Mouse (Mus musculus): Measurements from ENCODE around the gene Adgra3. TPM values are rescaled to one million over a fixed set of nuclear protein-coding genes. Genes with fewer than 3 reads are reported as not detected.

Adgra3 gene
- polyA plus RNA-seq, 1 experiment from 2014 or later = 6.1 TPM

DNA sequence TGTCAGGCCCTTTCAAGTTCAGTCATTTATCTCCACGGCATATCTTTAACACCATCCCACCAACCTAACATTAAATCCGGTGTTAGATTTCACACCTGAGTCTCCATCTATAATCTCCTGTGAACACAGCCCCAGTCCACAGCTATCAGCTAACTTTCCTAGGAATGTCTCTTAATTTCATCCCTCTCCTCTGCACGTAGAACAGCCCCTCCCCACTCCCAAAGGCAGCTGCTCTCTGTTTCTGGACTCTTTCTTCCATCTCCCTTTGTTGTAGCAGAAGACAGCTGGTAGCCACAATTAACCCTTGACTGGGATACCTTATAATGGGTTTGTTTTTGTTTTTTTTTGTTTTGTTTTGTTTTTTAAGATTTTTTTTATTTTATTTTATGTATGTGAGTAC is 8.8 kb downstream of the Adgra3 start:
- no peak overlapping the region for H3K9ac ChIP-seq (ENCODE audit: low read depth, low read length)
- no peaks in the 10 kb centered on the region for H3K9me3 ChIP-seq (ENCODE audit: control insufficient read depth, low read length)
- no peak overlapping the region for H3K4me2 ChIP-seq (ENCODE audit: low read length)
- WGBS = 27% methylated on average over 3 of the region's 3 CpGs
- no peak for ATAC-seq
- no peaks in the 10 kb centered on the region for H3K36me3 ChIP-seq (ENCODE audit: control insufficient read depth, insufficient read depth, low read length)
- H3K27me3 ChIP-seq (replicated peaks; ENCODE audit: control insufficient read depth, insufficient read depth, low read length) = no peaks in the 10 kb centered on the region
- no peak overlapping the region for H3K4me3 ChIP-seq (ENCODE audit: low read length)
- peaks cover 12% of the 10 kb centered on the region for H3K4me1 ChIP-seq (ENCODE audit: control insufficient read depth, insufficient read depth, low read depth, low read length)
- no peak overlapping the region for H3K27ac ChIP-seq (ENCODE audit: low read depth, low read length)

- 54% methylated on average over 8 of the region's 8 CpGs for WGBS
- Histone ChIP-seq H3K27me3 (replicated peaks; ENCODE audit: control insufficient read depth, insufficient read depth, low read length) (no peaks in the 10 kb centered on the region), H3K9ac (ENCODE audit: low read depth, low read length) (no peak overlapping the region), H3K27ac (ENCODE audit: low read depth, low read length) (peak overlapping the region; percentile 44; the same call in 1 of the 2 replicates), H3K9me3 (ENCODE audit: control insufficient read depth, low read length) (no peaks in the 10 kb centered on the region), H3K36me3 (ENCODE audit: control insufficient read depth, insufficient read depth, low read length) (no peaks in the 10 kb centered on the region), H3K4me3 (ENCODE audit: low read length) (no peak overlapping the region), H3K4me2 (ENCODE audit: low read length) (no peak overlapping the region), H3K4me1 (ENCODE audit: control insufficient read depth, insufficient read depth, low read depth, low read length) (peaks cover 14% of the 10 kb centered on the region)
- ATAC-seq = no peak
Observed at GRCm38 (mm10) chr5:50049506-50049905, 9.3 kb downstream of the Adgra3 start.

GRCm38 (mm10) chr5:50048960-50049359 is 9.8 kb downstream of the Adgra3 start:
- no peaks in the 10 kb centered on the region for H3K36me3 ChIP-seq (ENCODE audit: control insufficient read depth, insufficient read depth, low read length)
- peaks cover 14% of the 10 kb centered on the region for H3K4me1 ChIP-seq (ENCODE audit: control insufficient read depth, insufficient read depth, low read depth, low read length)
- no peak overlapping the region for H3K27ac ChIP-seq (ENCODE audit: low read depth, low read length)
- no peaks in the 10 kb centered on the region for H3K9me3 ChIP-seq (ENCODE audit: control insufficient read depth, low read length)
- no peak overlapping the region for H3K4me2 ChIP-seq (ENCODE audit: low read length)
- no peak for ATAC-seq
- H3K27me3 ChIP-seq (replicated peaks; ENCODE audit: control insufficient read depth, insufficient read depth, low read length) = no peaks in the 10 kb centered on the region
- no peak overlapping the region for H3K9ac ChIP-seq (ENCODE audit: low read depth, low read length)
- H3K4me3 ChIP-seq (ENCODE audit: low read length) = no peak overlapping the region
- 69% methylated on average over 7 of the region's 7 CpGs for WGBS

DNA sequence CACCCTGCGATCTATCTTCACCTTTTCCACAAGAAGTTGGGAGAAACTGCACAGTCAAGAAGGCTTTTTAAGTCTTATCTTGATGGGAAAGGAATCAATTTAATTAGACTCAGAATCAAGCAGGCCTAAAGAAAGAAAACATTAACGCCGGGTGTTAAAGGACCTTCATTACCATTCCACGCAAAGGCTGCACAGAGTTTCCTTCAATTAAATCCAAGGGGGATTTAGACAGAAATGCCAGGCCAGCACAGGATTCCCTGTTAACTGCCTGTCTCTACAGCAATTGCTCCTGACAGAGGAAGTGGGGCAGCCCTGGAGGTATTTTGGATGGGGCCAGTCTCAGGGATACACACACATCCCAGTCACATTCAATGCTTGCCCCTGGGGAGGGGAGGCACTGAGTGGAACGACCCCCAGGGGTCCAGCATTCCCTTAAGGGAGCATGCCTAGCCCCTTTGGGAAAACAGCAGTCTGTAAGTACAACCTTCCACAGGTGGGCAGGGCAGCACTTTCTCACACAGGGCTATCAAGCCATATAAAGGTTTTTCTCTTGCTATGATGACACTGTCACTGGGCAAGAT is 10.4 kb downstream of the Adgra3 start:
- Histone ChIP-seq H3K9me3 (ENCODE audit: control insufficient read depth, low read length) (no peaks in the 10 kb centered on the region), H3K4me2 (ENCODE audit: low read length) (no peak overlapping the region), H3K27ac (ENCODE audit: low read depth, low read length) (no peak overlapping the region), H3K36me3 (ENCODE audit: control insufficient read depth, insufficient read depth, low read length) (no peaks in the 10 kb centered on the region), H3K27me3 (replicated peaks; ENCODE audit: control insufficient read depth, insufficient read depth, low read length) (no peaks in the 10 kb centered on the region), H3K4me3 (ENCODE audit: low read length) (no peak overlapping the region), H3K4me1 (ENCODE audit: control insufficient read depth, insufficient read depth, low read depth, low read length) (peaks cover 14% of the 10 kb centered on the region), H3K9ac (ENCODE audit: low read depth, low read length) (0 out of 2 replicates have a peak overlapping the region, but pooled peaks have one; percentile 13)
- 42% methylated on average over 5 of the region's 5 CpGs for WGBS
- ATAC-seq = no peak

GRCm38 (mm10) chr5:50045180-50045579 is 13.6 kb downstream of the Adgra3 start:
- Histone ChIP-seq H3K27me3 (replicated peaks; ENCODE audit: control insufficient read depth, insufficient read depth, low read length) (no peaks in the 10 kb centered on the region), H3K4me2 (ENCODE audit: low read length) (no peak overlapping the region), H3K27ac (ENCODE audit: low read depth, low read length) (no peak overlapping the region), H3K36me3 (ENCODE audit: control insufficient read depth, insufficient read depth, low read length) (no peaks in the 10 kb centered on the region), H3K9ac (ENCODE audit: low read depth, low read length) (no peak overlapping the region), H3K9me3 (ENCODE audit: control insufficient read depth, low read length) (no peaks in the 10 kb centered on the region), H3K4me3 (ENCODE audit: low read length) (no peak overlapping the region), H3K4me1 (ENCODE audit: control insufficient read depth, insufficient read depth, low read depth, low read length) (peaks cover 9% of the 10 kb centered on the region; the same call in 1 of the 2 replicates)
- ATAC-seq = no peak; the same call in 1 of the 2 replicates
- 79% methylated on average over 6 of the region's 6 CpGs for WGBS

- no peak overlapping the region for H3K9ac ChIP-seq (ENCODE audit: low read depth, low read length)
- H3K27ac ChIP-seq (ENCODE audit: low read depth, low read length) = no peak overlapping the region
- no peak for ATAC-seq
- H3K4me2 ChIP-seq (ENCODE audit: low read length) = no peak overlapping the region
- H3K9me3 ChIP-seq (ENCODE audit: control insufficient read depth, low read length) = no peaks in the 10 kb centered on the region
- no peaks in the 10 kb centered on the region for H3K27me3 ChIP-seq (replicated peaks; ENCODE audit: control insufficient read depth, insufficient read depth, low read length)
- 85% methylated on average over 4 of the region's 4 CpGs for WGBS
- H3K4me1 ChIP-seq (ENCODE audit: control insufficient read depth, insufficient read depth, low read depth, low read length) = peaks cover 9% of the 10 kb centered on the region; the same call in 1 of the 2 replicates
- no peaks in the 10 kb centered on the region for H3K36me3 ChIP-seq (ENCODE audit: control insufficient read depth, insufficient read depth, low read length)
- no peak overlapping the region for H3K4me3 ChIP-seq (ENCODE audit: low read length)
Observed at GRCm38 (mm10) chr5:50043677-50044076, 15.1 kb downstream of the Adgra3 start.

DNA sequence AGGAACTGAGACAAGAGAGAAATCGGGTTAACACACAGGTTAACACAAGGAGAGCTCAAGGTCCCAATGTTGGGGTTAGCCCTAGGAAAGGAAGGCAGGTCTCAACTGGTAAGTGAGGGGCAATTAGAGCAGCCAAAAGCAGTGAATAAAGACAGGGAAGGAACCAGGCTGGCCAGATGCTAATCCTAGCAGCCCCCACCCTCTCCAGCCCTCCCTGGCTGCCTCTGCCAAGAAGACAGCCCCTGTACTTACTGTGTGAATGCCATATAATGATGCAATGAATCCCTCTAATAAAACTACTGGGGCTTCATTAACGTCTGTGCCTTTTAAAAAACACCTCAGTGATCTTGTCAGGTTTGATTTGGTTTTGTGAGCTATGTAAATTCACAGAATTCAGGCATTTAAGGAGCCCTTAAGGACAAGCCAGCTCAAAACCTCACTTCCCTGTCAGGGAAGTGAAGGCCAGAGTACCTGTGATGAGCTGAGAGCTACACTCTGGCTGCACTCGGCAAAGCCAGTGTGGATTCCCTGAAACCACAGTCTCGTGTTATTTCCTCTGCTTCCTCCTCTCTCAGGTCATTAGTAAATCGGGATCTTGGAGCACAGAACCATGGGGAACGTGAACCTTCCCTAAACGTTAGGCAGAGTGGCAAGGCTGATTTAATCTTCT is 16.4 kb downstream of the Adgra3 start:
- no peak overlapping the region for H3K4me3 ChIP-seq (ENCODE audit: low read length)
- H3K36me3 ChIP-seq (ENCODE audit: control insufficient read depth, insufficient read depth, low read length) = no peaks in the 10 kb centered on the region
- no peak overlapping the region for H3K27ac ChIP-seq (ENCODE audit: low read depth, low read length)
- peaks cover 9% of the 10 kb centered on the region; the same call in 1 of the 2 replicates for H3K4me1 ChIP-seq (ENCODE audit: control insufficient read depth, insufficient read depth, low read depth, low read length)
- no peaks in the 10 kb centered on the region for H3K9me3 ChIP-seq (ENCODE audit: control insufficient read depth, low read length)
- H3K27me3 ChIP-seq (replicated peaks; ENCODE audit: control insufficient read depth, insufficient read depth, low read length) = no peaks in the 10 kb centered on the region
- peak; percentile 76 for ATAC-seq
- WGBS = 41% methylated on average over 7 of the region's 7 CpGs
- no peak overlapping the region for H3K9ac ChIP-seq (ENCODE audit: low read depth, low read length)
- no peak overlapping the region for H3K4me2 ChIP-seq (ENCODE audit: low read length)

GRCm38 (mm10) chr5:50039521-50039920 is 19.3 kb downstream of the Adgra3 start:
- ATAC-seq = no peak
- 70% methylated on average over 6 of the region's 6 CpGs for WGBS
- H3K27ac ChIP-seq (ENCODE audit: low read depth, low read length) = no peak overlapping the region
- H3K4me2 ChIP-seq (ENCODE audit: low read length) = no peak overlapping the region
- H3K4me3 ChIP-seq (ENCODE audit: low read length) = no peak overlapping the region
- no peak overlapping the region for H3K9ac ChIP-seq (ENCODE audit: low read depth, low read length)
- H3K4me1 ChIP-seq (ENCODE audit: control insufficient read depth, insufficient read depth, low read depth, low read length) = peaks cover 9% of the 10 kb centered on the region; the same call in 1 of the 2 replicates
- H3K27me3 ChIP-seq (replicated peaks; ENCODE audit: control insufficient read depth, insufficient read depth, low read length) = no peaks in the 10 kb centered on the region
- H3K9me3 ChIP-seq (ENCODE audit: control insufficient read depth, low read length) = no peaks in the 10 kb centered on the region
- H3K36me3 ChIP-seq (ENCODE audit: control insufficient read depth, insufficient read depth, low read length) = no peaks in the 10 kb centered on the region

- 60% methylated on average over 8 of the region's 8 CpGs for WGBS
- no peak for ATAC-seq
- H3K4me1 ChIP-seq (ENCODE audit: control insufficient read depth, insufficient read depth, low read depth, low read length) = peaks cover 12% of the 10 kb centered on the region; the same call in 1 of the 2 replicates
Observed at GRCm38 (mm10) chr5:50037666-50038065, 21.1 kb downstream of the Adgra3 start.

More at GRCm38 (mm10) chr5:50037666-50038065, 21.1 kb downstream of the Adgra3 start:
- Histone ChIP-seq H3K36me3 (ENCODE audit: control insufficient read depth, insufficient read depth, low read length) (no peaks in the 10 kb centered on the region), H3K27me3 (replicated peaks; ENCODE audit: control insufficient read depth, insufficient read depth, low read length) (no peaks in the 10 kb centered on the region), H3K9ac (ENCODE audit: low read depth, low read length) (no peak overlapping the region), H3K4me2 (ENCODE audit: low read length) (no peak overlapping the region), H3K4me3 (ENCODE audit: low read length) (no peak overlapping the region), H3K9me3 (ENCODE audit: control insufficient read depth, low read length) (no peaks in the 10 kb centered on the region), H3K27ac (ENCODE audit: low read depth, low read length) (no peak overlapping the region)
